Mouse (Mus musculus): ENCODE results near the gene Atrnl1.

DNA sequence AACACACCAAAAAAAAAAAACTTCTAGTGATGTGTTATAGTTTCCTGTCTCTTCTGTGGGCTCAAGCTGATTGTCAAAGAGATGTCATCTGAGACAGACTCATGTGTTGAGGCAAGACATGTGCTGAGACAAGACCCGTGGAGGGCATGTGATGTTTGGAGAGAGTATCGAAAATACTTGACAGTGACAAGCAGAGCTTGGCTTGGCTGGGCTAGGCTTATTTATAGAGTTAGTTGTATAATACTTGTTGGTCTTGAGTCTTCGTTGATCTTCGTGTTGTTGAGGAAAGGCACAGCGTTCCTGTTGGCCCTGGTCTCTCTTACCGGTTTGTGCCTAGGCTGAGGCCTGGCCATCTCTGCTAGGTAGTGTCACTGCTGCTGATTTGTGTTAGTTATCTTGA is 469.3 kb downstream of the Atrnl1 start:
- TF ChIP-seq CTCF (IDR thresholded peaks at IDR 0.05; ENCODE audit: extremely low read depth, insufficient read length, insufficient replicate concordance, low read depth, low read length) (no peak), POLR2A (IDR thresholded peaks at IDR 0.05; ENCODE audit: low read depth, low read length) (no peak)

Measured in small intestine, adult 2 months (tissue).